Mouse (Mus musculus): Measurements from ENCODE around the gene Dlgap4.

Gene Dlgap4

GRCm38 (mm10) chr2:156658751-156659150 is 45.2 kb downstream of the Dlgap4 start:
- in situ Hi-C loops (cut with MboI, MseI), result no loop called here

- in situ Hi-C loops (cut with MboI, MseI), result no loop called here
Measured at GRCm38 (mm10) chr2:156659981-156660380, 46.5 kb downstream of the Dlgap4 start.

- in situ Hi-C loops (cut with MboI, MseI), result no loop called here
Measured at GRCm38 (mm10) chr2:156663162-156663561, 49.7 kb downstream of the Dlgap4 start.

- in situ Hi-C loops (cut with MboI, MseI), result no loop called here
Measured at GRCm38 (mm10) chr2:156664407-156664806, 50.9 kb downstream of the Dlgap4 start.

GRCm38 (mm10) chr2:156664993-156665518 is 51.6 kb downstream of the Dlgap4 start:
- in situ Hi-C loops (cut with MboI, MseI), result no loop called here

GRCm38 (mm10) chr2:156665620-156666196 is 52.2 kb downstream of the Dlgap4 start:
- in situ Hi-C loops (cut with MboI, MseI), result no loop called here

- in situ Hi-C loops (cut with MboI, MseI), result no loop called here
Measured at GRCm38 (mm10) chr2:156666231-156666630, 52.7 kb downstream of the Dlgap4 start.

- in situ Hi-C loops (cut with MboI, MseI), result no loop called here
Measured at GRCm38 (mm10) chr2:156667290-156667689, 53.8 kb downstream of the Dlgap4 start.

- in situ Hi-C loops (cut with MboI, MseI), result no loop called here
Measured at GRCm38 (mm10) chr2:156668625-156669024, 55.1 kb downstream of the Dlgap4 start.

- in situ Hi-C loops (cut with MboI, MseI), result no loop called here
Measured at GRCm38 (mm10) chr2:156673307-156673706, 59.8 kb downstream of the Dlgap4 start.

GRCm38 (mm10) chr2:156673881-156674669 is 60.6 kb downstream of the Dlgap4 start:
- in situ Hi-C loops (cut with MboI, MseI), result no loop called here

GRCm38 (mm10) chr2:156676885-156677284 is 63.4 kb downstream of the Dlgap4 start:
- in situ Hi-C loops (cut with MboI, MseI), result no loop called here

- in situ Hi-C loops (cut with MboI, MseI), result no loop called here
Measured at GRCm38 (mm10) chr2:156678112-156678511, 64.6 kb downstream of the Dlgap4 start.

- in situ Hi-C loops (cut with MboI, MseI), result no loop called here
Measured at GRCm38 (mm10) chr2:156682965-156683364, 69.5 kb downstream of the Dlgap4 start.

- in situ Hi-C loops (cut with MboI, MseI), result loop anchor here (5.0 kb wide), 1 partner anchor 709 kb away; no protein-coding TSS in a partner anchor
Measured at GRCm38 (mm10) chr2:156685999-156686398, 72.5 kb downstream of the Dlgap4 start.

GRCm38 (mm10) chr2:156686754-156687153 is 73.2 kb downstream of the Dlgap4 start:
- in situ Hi-C loops (cut with MboI, MseI), result loop anchor here (5.0 kb wide), 1 partner anchor 709 kb away; no protein-coding TSS in a partner anchor

GRCm38 (mm10) chr2:156688604-156689003 is 75.1 kb downstream of the Dlgap4 start:
- in situ Hi-C loops (cut with MboI, MseI), result loop anchor here (5.0 kb wide), 1 partner anchor 711 kb away; no protein-coding TSS in a partner anchor

- in situ Hi-C loops (cut with MboI, MseI), result no loop called here
Measured at GRCm38 (mm10) chr2:156690833-156691232, 77.3 kb downstream of the Dlgap4 start.

- in situ Hi-C loops (cut with MboI, MseI), result no loop called here
Measured at GRCm38 (mm10) chr2:156691746-156692145, 78.2 kb downstream of the Dlgap4 start.

GRCm38 (mm10) chr2:156693241-156693807 is 79.8 kb downstream of the Dlgap4 start:
- in situ Hi-C loops (cut with MboI, MseI), result no loop called here

GRCm38 (mm10) chr2:156697261-156697660 is 83.8 kb downstream of the Dlgap4 start:
- in situ Hi-C loops (cut with MboI, MseI), result no loop called here

- in situ Hi-C loops (cut with MboI, MseI), result no loop called here
Measured at GRCm38 (mm10) chr2:156698168-156698567, 84.7 kb downstream of the Dlgap4 start.
